Mouse (Mus musculus): ENCODE results near the gene Tescl. TPM values are rescaled to one million over a fixed set of nuclear protein-coding genes. Genes with fewer than 3 reads are reported as not detected.

Tescl gene
- total and polyA plus RNA-seq, 3 experiments, result not detected

GRCm38 (mm10) chr7:24348896-24349295 lies 15.2 kb upstream of the Tescl start, which contains the start of gene Lypd5:
Gene Lypd5, plus strand, starts transcription at chr7:24349196.
- no peak for DNase-seq (ENCODE audit: low read depth, low spot score)
- Histone ChIP-seq H3K9ac (ENCODE audit: control insufficient read depth, low read depth, low read length, poor library complexity, severe bottlenecking) (no peak within 1 kb of the TSS), H3K27ac (ENCODE audit: control insufficient read depth, low read depth, low read length) (no peak within 1 kb of the TSS), H3K4me1 (ENCODE audit: control insufficient read depth in 1 of 2, insufficient read depth in 2 of 2, low read length in 2 of 2) (no peaks in the 10 kb centered on the region), H3K79me2 (ENCODE audit: control insufficient read depth, insufficient read depth, low read length, poor library complexity) (no peaks in the 10 kb centered on the region), H3K9me3 (replicated peaks; ENCODE audit: insufficient read depth, low read length) (no peaks in the 10 kb centered on the region), H3K36me3 (ENCODE audit: control insufficient read depth in 1 of 2, insufficient read depth in 2 of 2, low read length in 2 of 2) (no peaks in the 10 kb centered on the region), H3K4me3 (ENCODE audit: control insufficient read depth in 1 of 2, insufficient read depth in 1 of 2, low read depth in 2 of 2, low read length in 2 of 2) (no peak within 1 kb of the TSS), H3K27me3 (ENCODE audit: control insufficient read depth in 1 of 2, insufficient read depth in 2 of 2, low read length in 2 of 2) (peaks cover 0 to 6% of the 10 kb centered on the region in 2 experiments; a peak in 2 of 4 replicates)
- TF ChIP-seq TAL1 (IDR thresholded peaks at IDR 0.05; ENCODE audit: low read length), result no peak
- TF ChIP-seq GATA1 (IDR thresholded peaks at IDR 0.05; ENCODE audit: low read depth, low read length), result no peak
- TF ChIP-seq MYB (IDR thresholded peaks at IDR 0.05; ENCODE audit: low read depth, low read length), result no peak
- TF ChIP-seq NRF1 (IDR thresholded peaks at IDR 0.05; ENCODE audit: insufficient read depth, low read depth, low read length, poor library complexity, severe bottlenecking), result no peak
- no peak for TF ChIP-seq ZKSCAN1 (IDR thresholded peaks at IDR 0.05; ENCODE audit: low read depth, low read length)
- no peak for TF ChIP-seq TBP (IDR thresholded peaks at IDR 0.05; ENCODE audit: low read depth, low read length)
- no peak for TF ChIP-seq GABPA (IDR thresholded peaks at IDR 0.05; ENCODE audit: low read depth, low read length)
- TF ChIP-seq MEF2A (IDR thresholded peaks at IDR 0.05; ENCODE audit: extremely low read depth, insufficient replicate concordance, low read depth, low read length, poor library complexity, severe bottlenecking), result no peak
- no peak for TF ChIP-seq ZC3H11A (IDR thresholded peaks at IDR 0.05; ENCODE audit: low read depth, low read length)
- TF ChIP-seq MAZ (IDR thresholded peaks at IDR 0.05; ENCODE audit: low read depth, low read length), result no peak

DNA sequence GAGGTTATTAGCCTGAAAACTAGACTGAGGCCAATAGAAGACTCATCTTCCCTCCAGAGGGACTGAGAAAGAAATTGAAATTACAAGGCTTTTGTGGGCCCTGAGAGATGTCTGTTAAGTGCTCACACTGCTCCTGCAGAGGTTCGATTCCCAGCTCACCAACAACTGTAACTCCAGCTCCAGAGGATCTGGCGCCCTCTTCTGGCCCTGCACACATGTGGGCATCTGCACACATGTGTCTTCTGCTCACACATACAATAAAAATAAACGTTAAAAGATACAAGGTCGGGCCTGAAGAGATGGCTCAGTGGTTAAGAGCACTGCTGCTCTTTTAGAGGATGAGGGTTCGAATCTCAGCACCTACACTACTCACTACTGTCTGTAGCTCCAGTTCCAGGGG lies 12.7 kb upstream of the Tescl start:
- Histone ChIP-seq H3K27ac (ENCODE audit: control insufficient read depth, low read depth, low read length) (no peak overlapping the region), H3K9ac (ENCODE audit: control insufficient read depth, low read depth, low read length, poor library complexity, severe bottlenecking) (no peak overlapping the region), H3K79me2 (ENCODE audit: control insufficient read depth, insufficient read depth, low read length, poor library complexity) (no peaks in the 10 kb centered on the region), H3K9me3 (replicated peaks; ENCODE audit: insufficient read depth, low read length) (no peaks in the 10 kb centered on the region), H3K4me3 (ENCODE audit: control insufficient read depth in 1 of 2, insufficient read depth in 1 of 2, low read depth in 2 of 2, low read length in 2 of 2) (no peak overlapping the region), H3K27me3 (ENCODE audit: control insufficient read depth in 1 of 2, insufficient read depth in 2 of 2, low read length in 2 of 2) (peaks cover 0 to 6% of the 10 kb centered on the region in 2 experiments; a peak in 2 of 4 replicates), H3K4me1 (ENCODE audit: control insufficient read depth in 1 of 2, insufficient read depth in 2 of 2, low read length in 2 of 2) (no peaks in the 10 kb centered on the region), H3K36me3 (ENCODE audit: control insufficient read depth in 1 of 2, insufficient read depth in 2 of 2, low read length in 2 of 2) (no peaks in the 10 kb centered on the region)
- no peak for TF ChIP-seq POLR2AphosphoS2 (IDR thresholded peaks at IDR 0.05; ENCODE audit: low read length)
- no peak for TF ChIP-seq JUND (IDR thresholded peaks at IDR 0.05; ENCODE audit: low read depth, low read length)
- peak; percentile 14 for TF ChIP-seq RAD21 (IDR thresholded peaks at IDR 0.05; ENCODE audit: low read depth, low read length)
- no peak for TF ChIP-seq CHD1 (IDR thresholded peaks at IDR 0.05; ENCODE audit: low read depth, low read length)
- peak; percentile 18 to 58 (median 43); a peak in 5 of 6 replicates for TF ChIP-seq CTCF (IDR thresholded peaks at IDR 0.05 in 2 of 3, conservative IDR thresholded peaks at IDR 0.05 in 1 of 3; ENCODE audit: control insufficient read depth in 1 of 3, insufficient read depth in 1 of 3, low read depth in 2 of 3, low read length in 3 of 3, poor library complexity in 1 of 3, severe bottlenecking in 1 of 3)
- no peak for TF ChIP-seq MAZ (IDR thresholded peaks at IDR 0.05; ENCODE audit: low read depth, low read length)
- no peak for DNase-seq (ENCODE audit: low read depth, low spot score)

All from MEL (cell line).